Mouse (Mus musculus) left cerebral cortex, postnatal 4 days (tissue): ENCODE data around the gene Serpina3m. TPM values are rescaled to one million over a fixed set of nuclear protein-coding genes. Genes with fewer than 3 reads are reported as not detected.

ENCODE experiments used
- total RNA-seq, 2 experiments: library from RNA; stranded (reverse); gene quantifications; 2 replicates each; pipeline ENCODE4 v1.2.3; 2021

The Serpina3m gene
- total RNA-seq, 2 experiments from 2014 or later: not detected

Other genes starting within 250 kb of the Serpina3m start
- gene Serpina5, start 237.4 kb upstream of the Serpina3m start, total RNA-seq: not detected
- gene Serpina3a, start 225.8 kb upstream of the Serpina3m start, total RNA-seq: not detected
- gene Serpina3b, start 210.5 kb upstream of the Serpina3m start, total RNA-seq: not detected
- not detected for gene Serpina3c, start 184.6 kb upstream of the Serpina3m start, total RNA-seq
- not detected for gene Serpina3f, start 123.9 kb upstream of the Serpina3m start, total RNA-seq
- under 1 TPM in 1 of 2 experiments, not detected in 1; 0.50 TPM for gene Serpina3g, start 102.2 kb upstream of the Serpina3m start, total RNA-seq
- not detected for gene Serpina3i, start 75.4 kb upstream of the Serpina3m start, total RNA-seq
- not detected for gene Serpina3j, start 23.9 kb upstream of the Serpina3m start, total RNA-seq
- gene Serpina3k, start within 50 bp of the Serpina3m start, total RNA-seq: not detected
- gene Serpina3n, start 68.2 kb downstream of the Serpina3m start, total RNA-seq: 1 to 10 TPM; 1.7 to 2.5 TPM
- not detected for gene Gsc, start 134.8 kb downstream of the Serpina3m start, total RNA-seq